Mouse (Mus musculus) central nervous system, embryonic 14 days (tissue): ENCODE data around the gene Esr1. TPM values are rescaled to one million over a fixed set of nuclear protein-coding genes. Genes with fewer than 3 reads are reported as not detected.

Experiments
- polyA plus RNA-seq: library from polyadenylated mRNA; depleted of rRNA; stranded (reverse); fragments of >200 nt; gene quantifications from 2 replicates; pipeline ENCODE4 v1.2.3, GENCODE M21; 2012; rRNA removed

Gene Esr1
- polyA plus RNA-seq: 0.10 and 0.18 TPM in 2 replicates

GRCm38 (mm10) chr10:4611386-4612155, at the start of gene Esr1:
Gene Esr1, plus strand, starts transcription at chr10:4611593.

Other genes starting within 250 kb of the Esr1 start
- 14.5 and 16.9 TPM in 2 replicates for gene Zbtb2, start 223.5 kb upstream of the Esr1 start, polyA plus RNA-seq
- 63.6 and 64.0 TPM in 2 replicates for gene Rmnd1, start 179.2 kb upstream of the Esr1 start, polyA plus RNA-seq
- gene Armt1, start 179.1 kb upstream of the Esr1 start, polyA plus RNA-seq: 16.2 and 16.7 TPM in 2 replicates
- gene Ccdc170, start 129.1 kb upstream of the Esr1 start, polyA plus RNA-seq: 0.33 and 0.34 TPM in 2 replicates